Mouse (Mus musculus) erythroid progenitor cell, adult 5-6 weeks (primary cell): ENCODE data around the gene Cd300lg. TPM values are rescaled to one million over a fixed set of nuclear protein-coding genes. Genes with fewer than 3 reads are reported as not detected.

Experiments used
- ATAC-seq: replicated peaks from 2 replicates; pipeline ENCODE4 v1.8.0; 2016; ENCODE audit warnings: moderate number of reproducible peaks, mild to moderate bottlenecking, moderate TSS enrichment, inconsistent platforms; ENCODE audit not compliant: poor library complexity, low FRiP score, severe bottlenecking
- total RNA-seq, 2 experiments: library from RNA; stranded (forward) in 1 of 2; stranded (reverse) in 1 of 2; fragments of 150-400 nt in 1 of 2; fragments of 186-747, 209-891 nt in 1 of 2; gene quantifications; 2 replicates each; pipeline versions ENCODE4 v1.2.3 to v1.2.4; 2015 to 2017; ENCODE audit warnings: low replicate concordance in 2 of 2

The Cd300lg gene
- total RNA-seq, 2 experiments from 2014 or later, result 0.23 to 0.42 TPM

- ATAC-seq, result peak; percentile 64
Observed at GRCm38 (mm10) chr11:102087081-102087751, 45.9 kb downstream of the Cd300lg start.

- peak; percentile 82 for ATAC-seq
Observed at GRCm38 (mm10) chr11:102087931-102088898, 46.9 kb downstream of the Cd300lg start, which contains the start of gene Mpp2. Mpp2 (minus strand) TSS chr11:102088515.

GRCm38 (mm10) chr11:102089088-102089808 is 47.9 kb downstream of the Cd300lg start:
- ATAC-seq, result peak; percentile 81

GRCm38 (mm10) chr11:102095676-102096075 is 54.4 kb downstream of the Cd300lg start:
- ATAC-seq, result no peak

- ATAC-seq, result peak; percentile 26
Observed at GRCm38 (mm10) chr11:102096446-102096845, 55.1 kb downstream of the Cd300lg start.

- ATAC-seq, result peak; percentile 79
Observed at GRCm38 (mm10) chr11:102096887-102097391, 55.6 kb downstream of the Cd300lg start.

- no peak for ATAC-seq
Observed at GRCm38 (mm10) chr11:102101219-102101618, 59.9 kb downstream of the Cd300lg start, which contains the start of gene Ppy. Ppy (minus strand) TSS chr11:102101319.

- ATAC-seq, result peak; percentile 54; the same call in 1 of the 2 replicates
Observed at GRCm38 (mm10) chr11:102102485-102103258, 61.4 kb downstream of the Cd300lg start.

Other genes with a start within 250 kb of the Cd300lg start
- not detected in 2 replicates for gene Meox1, start 147.1 kb upstream of the Cd300lg start, total RNA-seq (2015; ENCODE audit: low replicate concordance)
- gene Meox1, start 147.1 kb upstream of the Cd300lg start, total RNA-seq (2017; ENCODE audit: low replicate concordance), result not detected in 2 replicates
- not detected in 2 replicates for gene Sost, start 74.5 kb upstream of the Cd300lg start, total RNA-seq (2015; ENCODE audit: low replicate concordance)
- not detected in 2 replicates for gene Sost, start 74.5 kb upstream of the Cd300lg start, total RNA-seq (2017; ENCODE audit: low replicate concordance)
- gene Cfap97d1, start 57.2 kb upstream of the Cd300lg start, total RNA-seq (2015; ENCODE audit: low replicate concordance), result not detected in 2 replicates
- gene Cfap97d1, start 57.2 kb upstream of the Cd300lg start, total RNA-seq (2017; ENCODE audit: low replicate concordance), result not detected in 2 replicates
- 0.42 and 3.2 TPM in 2 replicates for gene Dusp3, start 54.5 kb upstream of the Cd300lg start, total RNA-seq (2015; ENCODE audit: low replicate concordance)
- 1.6 and 2.7 TPM in 2 replicates for gene Dusp3, start 54.5 kb upstream of the Cd300lg start, total RNA-seq (2017; ENCODE audit: low replicate concordance)
- gene Mpp3, start 13.0 kb upstream of the Cd300lg start, total RNA-seq (2015; ENCODE audit: low replicate concordance), result not detected in 2 replicates
- gene Mpp3, start 13.0 kb upstream of the Cd300lg start, total RNA-seq (2017; ENCODE audit: low replicate concordance), result not detected in 2 replicates
- 37.5 and 39.0 TPM in 2 replicates for gene Mpp2, start 47.0 kb downstream of the Cd300lg start, total RNA-seq (2015; ENCODE audit: low replicate concordance)
- gene Mpp2, start 47.0 kb downstream of the Cd300lg start, total RNA-seq (2017; ENCODE audit: low replicate concordance), result 32.9 and 39.0 TPM in 2 replicates
- gene Ppy, start 59.8 kb downstream of the Cd300lg start, total RNA-seq (2015; ENCODE audit: low replicate concordance), result not detected in 2 replicates
- not detected in 2 replicates for gene Ppy, start 59.8 kb downstream of the Cd300lg start, total RNA-seq (2017; ENCODE audit: low replicate concordance)
- gene Pyy, start 66.3 kb downstream of the Cd300lg start, total RNA-seq (2015; ENCODE audit: low replicate concordance), result not detected in 2 replicates
- gene Pyy, start 66.3 kb downstream of the Cd300lg start, total RNA-seq (2017; ENCODE audit: low replicate concordance), result not detected in 2 replicates
- gene Nags, start 104.0 kb downstream of the Cd300lg start, total RNA-seq (2015; ENCODE audit: low replicate concordance), result 3.8 TPM in 1 of 2 replicates, not detected in the other
- gene Nags, start 104.0 kb downstream of the Cd300lg start, total RNA-seq (2017; ENCODE audit: low replicate concordance), result not detected in 2 replicates
- gene Tmem101, start 114.9 kb downstream of the Cd300lg start, total RNA-seq (2015; ENCODE audit: low replicate concordance), result 1.1 and 1.3 TPM in 2 replicates
- gene Tmem101, start 114.9 kb downstream of the Cd300lg start, total RNA-seq (2017; ENCODE audit: low replicate concordance), result 2.9 and 5.1 TPM in 2 replicates
- gene Lsm12, start 143.8 kb downstream of the Cd300lg start, total RNA-seq (2015; ENCODE audit: low replicate concordance), result 60.8 and 82.5 TPM in 2 replicates
- 28.0 and 39.7 TPM in 2 replicates for gene Lsm12, start 143.8 kb downstream of the Cd300lg start, total RNA-seq (2017; ENCODE audit: low replicate concordance)
- 4.0 and 14.3 TPM in 2 replicates for gene G6pc3, start 148.1 kb downstream of the Cd300lg start, total RNA-seq (2015; ENCODE audit: low replicate concordance)
- 4.4 and 8.6 TPM in 2 replicates for gene G6pc3, start 148.1 kb downstream of the Cd300lg start, total RNA-seq (2017; ENCODE audit: low replicate concordance)
- gene Hdac5, start 188.7 kb downstream of the Cd300lg start, total RNA-seq (2015; ENCODE audit: low replicate concordance), result 11.9 and 36.9 TPM in 2 replicates
- 6.4 and 9.9 TPM in 2 replicates for gene Hdac5, start 188.7 kb downstream of the Cd300lg start, total RNA-seq (2017; ENCODE audit: low replicate concordance)
- 26.7 and 30.2 TPM in 2 replicates for gene BC030867, start 207.4 kb downstream of the Cd300lg start, total RNA-seq (2015; ENCODE audit: low replicate concordance)
- gene BC030867, start 207.4 kb downstream of the Cd300lg start, total RNA-seq (2017; ENCODE audit: low replicate concordance), result 14.4 and 14.5 TPM in 2 replicates
- gene Asb16, start 227.2 kb downstream of the Cd300lg start, total RNA-seq (2015; ENCODE audit: low replicate concordance), result not detected in 2 replicates
- not detected in 2 replicates for gene Asb16, start 227.2 kb downstream of the Cd300lg start, total RNA-seq (2017; ENCODE audit: low replicate concordance)
- 46.1 and 52.6 TPM in 2 replicates for gene Tmub2, start 243.4 kb downstream of the Cd300lg start, total RNA-seq (2015; ENCODE audit: low replicate concordance)
- 36.9 and 43.5 TPM in 2 replicates for gene Tmub2, start 243.4 kb downstream of the Cd300lg start, total RNA-seq (2017; ENCODE audit: low replicate concordance)